Mouse (Mus musculus) monocyte, adult 59 days (primary cell): Measurements from ENCODE around the gene Tnip3. TPM values are rescaled to one million over a fixed set of nuclear protein-coding genes. Genes with fewer than 3 reads are reported as not detected.

ENCODE experiments used
- total RNA-seq, 2 experiments: library from RNA; stranded (reverse); gene quantifications; one replicate each; pipeline ENCODE4 v1.2.4; 2023

Tnip3 gene
- total RNA-seq = 10 to 100 TPM; 33.3 to 49.0 TPM

DNA sequence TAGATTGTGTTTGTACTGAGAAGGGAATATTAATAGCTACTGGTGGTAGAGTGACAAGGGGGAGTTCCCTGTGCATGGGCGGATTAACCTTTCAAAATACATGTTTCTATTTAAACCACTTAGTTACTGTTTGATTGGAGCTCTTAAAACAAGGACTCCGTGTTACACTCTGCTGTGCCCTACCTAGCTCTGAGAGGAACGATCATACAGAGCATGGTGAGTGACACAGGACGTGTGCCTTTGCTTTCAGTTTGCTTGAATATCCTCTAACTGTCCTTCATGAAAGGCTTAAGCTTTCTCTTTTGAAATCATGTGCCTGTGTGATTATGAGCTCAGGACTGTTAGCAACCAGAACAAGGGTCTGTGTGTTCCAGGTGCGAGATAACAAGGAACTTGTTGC, at the start of gene Tnip3:
Tnip3 (plus strand) TSS at position 122 of the 400 bp plus-strand sequence.

DNA sequence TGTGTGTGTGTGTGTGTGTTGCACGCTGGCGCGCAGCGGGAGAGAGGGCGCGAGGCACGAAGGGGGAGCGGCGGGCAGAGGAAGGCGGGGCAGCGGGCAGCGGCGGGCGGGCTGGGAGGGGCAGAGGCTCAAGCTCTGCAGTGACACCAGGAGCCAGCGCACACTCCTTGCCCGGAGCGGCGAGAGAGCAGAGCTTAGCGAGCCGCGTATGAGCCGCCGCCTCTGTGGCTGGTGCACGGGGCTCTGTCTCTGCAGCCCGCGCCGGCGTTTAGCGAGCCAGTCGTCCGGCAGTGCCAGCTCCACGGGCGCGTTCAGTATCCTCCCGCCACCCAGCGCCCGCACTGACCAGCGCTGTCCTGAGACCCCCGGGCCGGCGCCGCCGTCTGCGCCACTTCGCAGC, 146.3 kb downstream of the Tnip3 start, which contains the start of gene Ndnf:
Ndnf (plus strand) TSS at position 140 of the 400 bp plus-strand sequence.

Other genes starting within 250 kb of the Tnip3 start
- not detected for gene C130060K24Rik, start 144.2 kb upstream of the Tnip3 start, total RNA-seq
- 1 to 10 TPM; 2.8 to 4.9 TPM for gene Ndnf, start 146.3 kb downstream of the Tnip3 start, total RNA-seq